Mouse (Mus musculus) embryonic facial prominence, embryonic 14.5 days (tissue): Measurements from ENCODE around the gene Aamp. TPM values are rescaled to one million over a fixed set of nuclear protein-coding genes. Genes with fewer than 3 reads are reported as not detected.

Source experiments
- polyA plus RNA-seq: library from polyadenylated mRNA; unstranded; fragments of >200 nt; fragmentation: Nextera tagmentation; extraction: Ambion mirVana; gene quantifications from 2 replicates; pipeline ENCODE4 v1.2.1, GENCODE M21; 2014

The Aamp gene
- polyA plus RNA-seq, 1 experiment from 2014 or later, result 214 TPM

Other genes starting within 250 kb of the Aamp start
- gene Tns1, start 160.3 kb downstream of the Aamp start, polyA plus RNA-seq, result 51.5 and 58.5 TPM in 2 replicates
- gene Rufy4, start 159.2 kb downstream of the Aamp start, polyA plus RNA-seq, result 0.37 and 0.72 TPM in 2 replicates
- gene Cxcr2, start 130.7 kb downstream of the Aamp start, polyA plus RNA-seq, result 0.10 and 0.11 TPM in 2 replicates
- not detected in 2 replicates for gene Cxcr1, start 90.1 kb downstream of the Aamp start, polyA plus RNA-seq
- 341 and 347 TPM in 2 replicates for gene Arpc2, start 48.7 kb downstream of the Aamp start, polyA plus RNA-seq
- 0.20 and 0.21 TPM in 2 replicates for gene Gpbar1, start 6.2 kb downstream of the Aamp start, polyA plus RNA-seq
- gene Pnkd, start 192 bp upstream of the Aamp start, polyA plus RNA-seq, result 119 and 133 TPM in 2 replicates
- 35.4 and 35.6 TPM in 2 replicates for gene Tmbim1, start 20.9 kb upstream of the Aamp start, polyA plus RNA-seq
- 0.43 and 0.95 TPM in 2 replicates for gene Catip, start 77.4 kb upstream of the Aamp start, polyA plus RNA-seq
- 5.6 and 5.7 TPM in 2 replicates for gene Slc11a1, start 90.5 kb upstream of the Aamp start, polyA plus RNA-seq
- gene Ctdsp1, start 106.8 kb upstream of the Aamp start, polyA plus RNA-seq, result 83.7 and 92.8 TPM in 2 replicates
- gene Vil1, start 124.6 kb upstream of the Aamp start, polyA plus RNA-seq, result 0.13 TPM in 1 of 2 replicates, not detected in the other
- gene Cnot9, start 221.3 kb upstream of the Aamp start, polyA plus RNA-seq, result 56.4 and 62.5 TPM in 2 replicates